Mouse (Mus musculus) common myeloid progenitor, adult 5-6 weeks (primary cell): ENCODE data around the gene Abcc3. TPM values are rescaled to one million over a fixed set of nuclear protein-coding genes. Genes with fewer than 3 reads are reported as not detected.

Experiments used
- ATAC-seq: replicated peaks from 2 replicates; pipeline ENCODE4 v1.8.0; 2016; ENCODE audit warnings: low read depth, mild to moderate bottlenecking, moderate TSS enrichment, inconsistent platforms; ENCODE audit not compliant: poor library complexity, severe bottlenecking
- total RNA-seq: library from RNA; stranded (forward); fragments of 200-1000, 187-1606 nt; gene quantifications from 2 replicates; pipeline ENCODE4 v1.2.3, GENCODE M21; 2017

Gene Abcc3
- total RNA-seq, 1 experiment from 2014 or later, result 0.27 TPM

GRCm38 (mm10) chr11:94361166-94361870 is 31.5 kb downstream of the Abcc3 start:
- no peak for ATAC-seq

DNA sequence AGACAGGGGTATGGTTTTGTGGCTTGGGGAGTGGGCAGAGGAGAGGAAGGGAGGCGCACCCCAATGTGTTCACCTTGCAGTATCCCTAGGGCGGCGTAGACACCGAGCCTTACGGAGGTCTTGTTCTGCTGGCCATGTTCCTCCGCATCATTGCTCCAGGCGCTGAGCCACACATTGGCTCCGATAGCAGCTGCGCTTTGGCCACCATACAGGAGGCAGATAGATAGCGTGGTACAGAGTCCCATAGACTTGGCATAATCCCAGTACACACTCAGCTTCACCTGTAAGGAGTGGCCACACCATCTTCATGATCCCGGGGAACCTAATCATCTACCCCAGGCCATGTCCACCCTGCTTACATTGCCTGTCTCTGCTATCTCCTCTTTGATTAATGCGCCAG is 33.6 kb downstream of the Abcc3 start:
- no peak for ATAC-seq

GRCm38 (mm10) chr11:94355521-94356217 is 37.1 kb downstream of the Abcc3 start:
- ATAC-seq, result no peak

GRCm38 (mm10) chr11:94351094-94351493 is 41.7 kb downstream of the Abcc3 start:
- ATAC-seq, result peak; percentile 82

- no peak for ATAC-seq
Measured at GRCm38 (mm10) chr11:94350337-94350736, 42.5 kb downstream of the Abcc3 start.

GRCm38 (mm10) chr11:94349839-94350238 is 43.0 kb downstream of the Abcc3 start:
- ATAC-seq, result no peak

GRCm38 (mm10) chr11:94347063-94347575 is 45.7 kb downstream of the Abcc3 start:
- no peak for ATAC-seq

GRCm38 (mm10) chr11:94346611-94347010 is 46.2 kb downstream of the Abcc3 start:
- no peak for ATAC-seq

DNA sequence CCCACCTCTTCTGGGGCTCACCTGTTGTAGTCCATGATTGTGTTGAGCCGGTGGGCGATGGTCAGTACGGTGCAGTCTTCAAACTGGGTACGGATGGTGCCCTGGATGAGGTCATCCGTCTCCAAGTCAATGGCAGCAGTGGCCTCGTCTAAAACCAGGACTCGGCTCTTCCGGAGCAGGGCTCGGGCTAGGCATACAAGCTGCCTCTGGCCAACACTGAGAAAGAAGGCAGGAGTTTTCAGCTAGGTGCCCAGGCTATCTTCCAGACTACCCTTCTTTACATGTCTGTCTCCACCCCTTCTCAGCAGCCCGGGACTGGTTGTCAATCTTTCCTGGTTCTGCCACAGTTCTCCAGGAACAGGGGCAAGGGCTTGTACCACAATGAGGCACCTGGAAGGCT is 46.9 kb downstream of the Abcc3 start:
- ATAC-seq, result no peak

GRCm38 (mm10) chr11:94344470-94344869 is 48.3 kb downstream of the Abcc3 start:
- no peak for ATAC-seq

- no peak for ATAC-seq
Measured at GRCm38 (mm10) chr11:94343955-94344358, 48.8 kb downstream of the Abcc3 start.

DNA sequence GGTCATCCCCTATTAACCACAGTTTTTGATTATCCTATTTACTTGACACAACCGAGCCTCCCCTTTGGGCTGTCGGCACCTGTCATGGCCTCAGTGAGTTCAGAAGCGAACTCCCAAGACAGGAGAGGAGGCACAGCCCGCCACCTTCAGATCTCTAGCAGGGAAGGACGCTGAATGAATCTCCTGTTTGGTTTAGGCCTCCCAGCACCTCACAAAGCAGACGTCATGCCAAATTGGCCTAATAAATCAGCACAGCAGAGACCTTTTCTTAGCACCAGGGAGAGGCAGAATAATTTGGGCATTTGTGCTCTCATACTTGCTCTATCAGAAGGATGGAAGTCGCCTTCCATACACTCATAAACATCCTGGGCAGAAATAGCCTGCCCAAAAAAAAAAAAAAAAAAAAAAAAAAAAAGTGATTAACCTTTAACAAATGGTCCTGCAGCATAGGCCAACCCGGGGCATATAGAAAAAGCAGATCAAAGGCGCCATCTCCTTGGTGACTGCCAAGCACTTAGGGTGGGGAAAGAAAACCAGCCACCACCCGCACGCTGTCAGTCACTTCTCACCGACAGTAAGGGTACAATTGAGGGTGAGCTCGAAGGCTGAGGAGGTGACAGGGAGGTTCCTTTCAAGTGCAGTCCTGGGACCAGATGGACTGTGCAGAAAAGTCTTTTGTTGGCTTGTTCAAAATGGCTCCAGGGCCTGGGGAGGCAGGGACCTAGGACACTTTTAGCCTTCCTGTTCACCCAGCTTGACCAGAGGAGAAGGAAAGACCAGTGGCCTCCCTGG is 50.5 kb downstream of the Abcc3 start:
- no peak for ATAC-seq

DNA sequence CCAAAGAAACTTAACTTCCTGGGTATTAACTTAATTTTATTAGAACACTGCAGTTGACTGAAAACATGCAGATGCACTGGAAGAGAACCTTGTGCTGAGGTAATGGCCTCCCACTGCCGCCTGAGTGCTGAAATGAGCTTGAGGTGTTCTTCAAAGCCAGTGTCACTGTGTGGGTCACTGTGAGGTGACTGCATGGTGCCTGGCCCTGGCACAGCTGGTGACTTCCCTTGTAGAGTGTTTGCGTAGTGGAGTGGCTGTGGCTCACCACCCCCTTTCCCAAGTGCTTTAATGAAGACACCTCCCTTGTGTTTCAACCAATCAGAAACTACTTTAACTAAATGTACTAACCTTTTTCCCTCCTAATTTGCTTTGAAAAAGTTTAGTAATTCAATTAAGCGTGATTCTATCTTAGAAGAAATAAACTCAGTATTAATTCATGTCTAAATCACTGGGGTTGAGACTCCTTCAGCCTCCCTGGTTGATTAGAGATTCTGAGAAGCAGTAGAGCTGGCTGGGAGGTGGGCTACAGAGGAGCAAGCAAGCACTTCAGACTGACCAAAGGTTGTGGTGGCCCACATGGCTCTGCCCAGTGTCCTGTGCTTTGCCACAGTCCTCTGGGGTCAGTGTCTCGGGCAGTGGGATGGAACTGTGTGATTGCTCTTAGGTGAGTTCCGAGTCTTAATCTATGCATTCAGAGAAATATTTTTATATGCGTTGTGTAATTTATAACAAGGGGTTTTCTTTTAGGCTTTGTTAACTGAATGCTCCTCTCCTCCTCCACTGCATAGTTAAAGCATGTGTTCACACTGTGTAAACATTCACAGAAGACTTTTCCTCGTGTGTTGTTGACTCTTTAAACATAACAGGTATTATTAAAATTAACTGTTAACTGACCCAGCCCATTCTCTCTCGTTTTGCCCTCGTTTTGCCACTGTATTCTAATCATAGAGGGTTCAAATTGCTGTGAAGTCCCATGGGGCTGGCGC is 51.6 kb downstream of the Abcc3 start:
- ATAC-seq, result no peak

- ATAC-seq, result peak; percentile 94
Measured at GRCm38 (mm10) chr11:94339732-94340585, 52.8 kb downstream of the Abcc3 start.

DNA sequence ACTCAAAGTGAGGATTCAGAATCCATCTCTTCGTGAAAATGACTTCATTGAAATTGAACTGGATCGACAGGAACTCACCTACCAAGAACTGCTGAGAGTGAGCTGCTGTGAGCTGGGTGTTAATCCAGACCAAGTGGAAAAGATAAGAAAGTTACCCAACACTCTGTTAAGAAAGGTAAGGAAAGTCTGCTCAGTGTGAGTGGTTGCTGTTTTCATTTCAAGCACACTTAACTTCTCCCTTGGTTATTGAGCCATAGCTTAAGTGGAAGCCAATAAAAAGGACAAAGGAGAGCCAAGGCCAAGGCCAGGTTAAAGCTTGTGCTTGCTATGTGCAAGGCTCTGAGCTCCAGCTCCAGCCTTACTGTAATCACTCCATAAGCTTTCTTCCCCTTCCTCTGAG is 54.5 kb downstream of the Abcc3 start:
- ATAC-seq, result no peak

DNA sequence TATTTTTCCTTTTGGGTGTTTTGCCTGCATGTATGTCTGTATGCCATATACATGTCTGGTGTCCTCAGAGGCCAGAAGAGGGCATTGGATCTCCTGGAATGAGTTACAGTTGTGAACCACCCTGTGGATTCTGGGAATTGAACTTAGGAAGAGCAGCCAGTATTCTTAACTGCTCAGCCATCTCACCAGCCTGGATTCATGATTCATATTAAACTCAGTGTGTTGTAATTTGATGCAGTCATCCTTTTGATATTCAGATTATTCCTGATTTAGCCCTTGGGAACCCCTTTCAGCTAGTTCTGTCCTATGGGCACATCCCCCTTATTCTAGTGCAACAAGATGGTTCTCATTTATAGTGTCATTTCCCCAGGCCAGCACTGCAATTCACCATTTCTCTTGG is 56.2 kb downstream of the Abcc3 start:
- ATAC-seq, result no peak

DNA sequence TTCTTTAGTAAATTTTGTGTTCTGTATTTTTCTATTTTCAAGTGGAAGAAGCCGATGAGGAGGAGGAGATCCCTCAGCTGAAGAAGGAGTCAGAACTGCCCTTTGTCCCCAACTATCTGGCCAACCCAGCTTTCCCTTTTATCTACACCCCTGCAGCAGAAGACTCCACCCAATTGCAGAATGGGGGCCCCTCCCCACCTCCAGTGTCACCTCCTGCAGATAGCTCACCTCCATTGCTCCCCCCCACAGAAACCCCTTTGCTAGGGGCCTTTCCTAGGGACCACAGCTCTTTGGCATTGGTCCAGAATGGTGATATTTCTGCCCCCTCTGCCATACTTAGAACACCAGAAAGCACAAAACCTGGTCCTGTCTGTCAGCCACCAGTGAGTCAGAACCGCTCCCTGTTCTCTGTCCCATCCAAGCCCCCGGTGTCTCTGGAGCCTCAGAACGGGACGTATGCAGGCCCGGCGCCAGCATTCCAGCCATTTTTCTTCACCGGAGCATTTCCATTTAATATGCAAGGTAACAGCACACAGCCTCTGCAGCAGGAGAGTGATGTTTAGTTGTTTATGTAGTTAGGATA is 58.3 kb downstream of the Abcc3 start:
- no peak for ATAC-seq

- ATAC-seq, result no peak
Measured at GRCm38 (mm10) chr11:94332726-94333125, 60.1 kb downstream of the Abcc3 start.
